Mouse (Mus musculus) forebrain, embryonic 10.5 days (tissue): Measurements from ENCODE around the gene Krtap2-4. TPM values are rescaled to one million over a fixed set of nuclear protein-coding genes. Genes with fewer than 3 reads are reported as not detected.

Experiments used
- DNase-seq: peaks from one replicate; pipeline ENCODE4 v3.0.0-alpha.2; 2017; ENCODE audit warnings: low spot score; ENCODE audit errors: extremely low spot score
- H3K27ac ChIP-seq: fragments of 300-500 bp; sonication (generic); 2 replicates; pipeline ENCODE4 v1.5.1; 2016; ENCODE audit warnings: mild to moderate bottlenecking
- H3K27me3 ChIP-seq: fragments of 300-500 bp; sonication (generic); 2 replicates; pipeline ENCODE4 v1.6.1; 2016; ENCODE audit warnings: mild to moderate bottlenecking; ENCODE audit not compliant: poor library complexity, severe bottlenecking
- H3K36me3 ChIP-seq: fragments of 300-500 bp; sonication (generic); replicated peaks from 2 replicates; pipeline ENCODE4 v1.6.1; 2016; ENCODE audit warnings: mild to moderate bottlenecking, moderate library complexity
- H3K4me1 ChIP-seq: fragments of 300-500 bp; sonication (generic); 2 replicates; pipeline ENCODE4 v1.6.1; 2016
- H3K4me3 ChIP-seq: fragments of 300-500 bp; sonication (generic); 2 replicates; pipeline ENCODE4 v1.5.1; 2016; ENCODE audit warnings: mild to moderate bottlenecking, moderate library complexity
- H3K9me3 ChIP-seq: fragments of 300-500 bp; sonication (generic); 2 replicates; pipeline ENCODE4 v1.6.1; 2016; ENCODE audit warnings: mild to moderate bottlenecking, moderate library complexity
- WGBS: fragments of 180-500 bp; shearing (Covaris S2); methylation state at CpG from one replicate; pipeline ENCODE4 v1.1.7; 2016; 5-methylcytosine and 5-hydroxymethylcytosine counted together
- polyA plus RNA-seq: library from polyadenylated mRNA; unstranded; fragments of >200 nt; fragmentation: Nextera tagmentation; extraction: Ambion mirVana; gene quantifications from 2 replicates; pipeline ENCODE4 v1.2.1, GENCODE M21; 2016

Gene Krtap2-4
- polyA plus RNA-seq, 1 experiment from 2014 or later = not detected

DNA sequence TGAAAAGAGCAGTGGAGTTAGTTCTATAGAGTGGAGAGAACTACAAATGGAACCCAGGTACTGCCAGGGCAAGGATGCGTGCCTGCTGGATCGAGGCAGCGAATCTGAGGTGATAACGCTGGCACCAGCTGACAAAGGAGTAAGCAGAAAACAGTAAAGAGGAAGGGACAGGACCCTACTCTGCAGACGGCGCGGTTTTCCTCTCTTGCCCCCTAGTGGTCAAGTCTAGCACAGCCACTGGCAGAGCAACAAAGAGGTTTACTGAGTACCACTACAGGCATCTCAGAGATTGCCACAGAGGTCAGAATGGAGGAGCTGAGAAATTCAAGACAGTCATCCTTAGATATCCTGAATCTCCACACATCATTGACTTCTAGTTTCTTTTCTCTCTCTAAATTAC, 40.5 kb downstream of the Krtap2-4 start:
- no peaks in the 10 kb centered on the region for H3K36me3 ChIP-seq
- H3K27me3 ChIP-seq = no peaks in the 10 kb centered on the region
- H3K4me3 ChIP-seq = peak overlapping the region; percentile 33
- 5% methylated on average over 7 of the region's 7 CpGs for WGBS
- H3K4me1 ChIP-seq = peaks cover 3% of the 10 kb centered on the region
- peak; percentile 79 for DNase-seq
- peak overlapping the region; percentile 62; the same call in 1 of the 2 replicates for H3K27ac ChIP-seq
- H3K9me3 ChIP-seq = no peaks in the 10 kb centered on the region

- DNase-seq = no peak
- WGBS = 34% methylated on average over 4 of the region's 4 CpGs
- H3K9me3 ChIP-seq = no peaks in the 10 kb centered on the region
- H3K27me3 ChIP-seq = no peaks in the 10 kb centered on the region
- no peak overlapping the region for H3K4me3 ChIP-seq
- no peak overlapping the region for H3K27ac ChIP-seq
- H3K4me1 ChIP-seq = peaks cover 3% of the 10 kb centered on the region
- no peaks in the 10 kb centered on the region for H3K36me3 ChIP-seq
Observed at GRCm38 (mm10) chr11:99573164-99573563, 41.5 kb downstream of the Krtap2-4 start.

DNA sequence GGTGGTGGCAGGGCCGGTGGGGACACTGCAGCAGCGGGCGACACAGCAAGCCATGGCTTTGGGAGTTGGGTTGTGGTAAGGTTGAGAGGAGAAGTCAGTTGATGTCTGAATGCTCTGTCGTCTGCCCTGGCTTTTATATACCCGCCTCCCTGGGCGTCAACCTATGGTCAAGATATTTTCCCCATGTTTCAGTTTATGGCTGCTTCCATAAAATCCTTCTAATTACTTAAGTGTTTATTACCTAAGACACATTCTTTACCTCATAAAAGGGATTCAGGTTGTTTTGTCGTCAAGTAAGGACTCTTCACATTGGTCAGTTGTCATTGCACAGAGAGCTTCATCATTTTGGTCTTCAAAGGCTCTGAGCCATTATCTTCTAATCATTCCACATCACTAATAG, 48.1 kb downstream of the Krtap2-4 start, which contains the start of gene Krtap3-1:
Gene Krtap3-1 (minus strand): TSS at position 101 of the 400 bp plus-strand sequence.
- Histone ChIP-seq H3K4me3 (no peak within 1 kb of the TSS), H3K4me1 (no peaks in the 10 kb centered on the region), H3K27ac (no peak within 1 kb of the TSS), H3K36me3 (no peaks in the 10 kb centered on the region), H3K27me3 (no peaks in the 10 kb centered on the region), H3K9me3 (no peaks in the 10 kb centered on the region)
- 95% methylated on average over 7 of the region's 7 CpGs for WGBS
- no peak for DNase-seq

Other genes with a start within 250 kb of the Krtap2-4 start
- 0.22 and 0.36 TPM in 2 replicates for gene Krt28, start 239.9 kb downstream of the Krtap2-4 start, polyA plus RNA-seq
- gene Krt10, start 225.5 kb downstream of the Krtap2-4 start, polyA plus RNA-seq = 20.6 and 22.0 TPM in 2 replicates
- not detected in 2 replicates for gene Krt12, start 192.6 kb downstream of the Krtap2-4 start, polyA plus RNA-seq
- gene Krt20, start 176.7 kb downstream of the Krtap2-4 start, polyA plus RNA-seq = 0.35 and 0.64 TPM in 2 replicates
- 0.20 TPM in 1 of 2 replicates, not detected in the other for gene Krt23, start 121.7 kb downstream of the Krtap2-4 start, polyA plus RNA-seq
- not detected in 2 replicates for gene Krt39, start 93.5 kb downstream of the Krtap2-4 start, polyA plus RNA-seq
- gene Krt40, start 71.7 kb downstream of the Krtap2-4 start, polyA plus RNA-seq = not detected in 2 replicates
- not detected in 2 replicates for gene Krtap3-3, start 64.0 kb downstream of the Krtap2-4 start, polyA plus RNA-seq
- gene Krtap3-2, start 58.0 kb downstream of the Krtap2-4 start, polyA plus RNA-seq = not detected in 2 replicates
- not detected in 2 replicates for gene Gm11939, start 55.4 kb downstream of the Krtap2-4 start, polyA plus RNA-seq
- not detected in 2 replicates for gene Krtap3-1, start 48.2 kb downstream of the Krtap2-4 start, polyA plus RNA-seq
- not detected in 2 replicates for gene Krtap1-5, start 33.8 kb downstream of the Krtap2-4 start, polyA plus RNA-seq
- gene Krtap1-4, start 31.2 kb downstream of the Krtap2-4 start, polyA plus RNA-seq = not detected in 2 replicates
- not detected in 2 replicates for gene Krtap1-3, start 23.5 kb downstream of the Krtap2-4 start, polyA plus RNA-seq
- gene Krtap9-3, start 16.7 kb downstream of the Krtap2-4 start, polyA plus RNA-seq = not detected in 2 replicates
- not detected in 2 replicates for gene Gm11938, start 11.5 kb downstream of the Krtap2-4 start, polyA plus RNA-seq
- gene Gm11937, start 4.7 kb downstream of the Krtap2-4 start, polyA plus RNA-seq = not detected in 2 replicates
- not detected in 2 replicates for gene Gm11562, start 5.6 kb upstream of the Krtap2-4 start, polyA plus RNA-seq
- gene Krtap4-1, start 13.4 kb upstream of the Krtap2-4 start, polyA plus RNA-seq = not detected in 2 replicates
- gene Krtap4-2, start 20.2 kb upstream of the Krtap2-4 start, polyA plus RNA-seq = not detected in 2 replicates
- gene Krtap4-7, start 29.2 kb upstream of the Krtap2-4 start, polyA plus RNA-seq = not detected in 2 replicates
- not detected in 2 replicates for gene Gm11555, start 35.4 kb upstream of the Krtap2-4 start, polyA plus RNA-seq
- not detected in 2 replicates for gene Gm11563, start 44.1 kb upstream of the Krtap2-4 start, polyA plus RNA-seq
- gene Krtap4-6, start 51.1 kb upstream of the Krtap2-4 start, polyA plus RNA-seq = not detected in 2 replicates
- not detected in 2 replicates for gene Gm14190, start 75.9 kb upstream of the Krtap2-4 start, polyA plus RNA-seq
- gene Gm14180, start 119.4 kb upstream of the Krtap2-4 start, polyA plus RNA-seq = not detected in 2 replicates
- gene Gm11595, start 158.1 kb upstream of the Krtap2-4 start, polyA plus RNA-seq = not detected in 2 replicates
- not detected in 2 replicates for gene Krtap4-8, start 165.9 kb upstream of the Krtap2-4 start, polyA plus RNA-seq
- not detected in 2 replicates for gene Krtap4-9, start 170.4 kb upstream of the Krtap2-4 start, polyA plus RNA-seq
- not detected in 2 replicates for gene Gm11596, start 178.6 kb upstream of the Krtap2-4 start, polyA plus RNA-seq
- gene Gm11569, start 184.1 kb upstream of the Krtap2-4 start, polyA plus RNA-seq = not detected in 2 replicates
- gene Gm11554, start 189.6 kb upstream of the Krtap2-4 start, polyA plus RNA-seq = not detected in 2 replicates
- not detected in 2 replicates for gene Krtap4-13, start 195.0 kb upstream of the Krtap2-4 start, polyA plus RNA-seq
- not detected in 2 replicates for gene Gm11564, start 200.8 kb upstream of the Krtap2-4 start, polyA plus RNA-seq
- gene 2300003K06Rik, start 223.2 kb upstream of the Krtap2-4 start, polyA plus RNA-seq = not detected in 2 replicates
- gene Krtap4-16, start 236.8 kb upstream of the Krtap2-4 start, polyA plus RNA-seq = not detected in 2 replicates
- gene Gm11568, start 243.1 kb upstream of the Krtap2-4 start, polyA plus RNA-seq = not detected in 2 replicates
- not detected in 2 replicates for gene Gm11559, start 249.6 kb upstream of the Krtap2-4 start, polyA plus RNA-seq